Mouse (Mus musculus): Measurements from ENCODE around the gene Stoml2. TPM values are rescaled to one million over a fixed set of nuclear protein-coding genes. Genes with fewer than 3 reads are reported as not detected.

Stoml2 gene
- polyA plus RNA-seq, 1 experiment from 2014 or later, result 370 TPM

Other genes starting within 250 kb of the Stoml2 start
- 0.04 TPM in 2 replicates for gene Fam205a1, start 177.8 kb downstream of the Stoml2 start, polyA plus RNA-seq (2016; fragmentation: Nextera tagmentation; extraction: Ambion mirVana)
- 0.09 and 0.19 TPM in 2 replicates for gene Gm12394, start 174.9 kb downstream of the Stoml2 start, polyA plus RNA-seq (2016; fragmentation: Nextera tagmentation; extraction: Ambion mirVana)
- 0.16 and 0.24 TPM in 2 replicates for gene Fam205c, start 157.5 kb downstream of the Stoml2 start, polyA plus RNA-seq (2016; fragmentation: Nextera tagmentation; extraction: Ambion mirVana)
- 1.5 and 2.8 TPM in 2 replicates for gene Phf24, start 115.0 kb downstream of the Stoml2 start, polyA plus RNA-seq (2016; fragmentation: Nextera tagmentation; extraction: Ambion mirVana)
- 11.4 and 12.3 TPM in 2 replicates for gene Dnajb5, start 81.9 kb downstream of the Stoml2 start, polyA plus RNA-seq (2016; fragmentation: Nextera tagmentation; extraction: Ambion mirVana)
- 0.25 and 0.70 TPM in 2 replicates for gene 1700022I11Rik, start 62.1 kb downstream of the Stoml2 start, polyA plus RNA-seq (2016; fragmentation: Nextera tagmentation; extraction: Ambion mirVana)
- 588 and 628 TPM in 2 replicates for gene Vcp, start 31.2 kb downstream of the Stoml2 start, polyA plus RNA-seq (2016; fragmentation: Nextera tagmentation; extraction: Ambion mirVana)
- 13.9 and 18.0 TPM in 2 replicates for gene Fancg, start 21.2 kb downstream of the Stoml2 start, polyA plus RNA-seq (2016; fragmentation: Nextera tagmentation; extraction: Ambion mirVana)
- 18.4 and 21.0 TPM in 2 replicates for gene Pigo, start 5.9 kb downstream of the Stoml2 start, polyA plus RNA-seq (2016; fragmentation: Nextera tagmentation; extraction: Ambion mirVana)
- gene Fam214b, start 14.5 kb upstream of the Stoml2 start, polyA plus RNA-seq (2016; fragmentation: Nextera tagmentation; extraction: Ambion mirVana), result 12.0 and 12.7 TPM in 2 replicates
- gene Unc13b, start 27.2 kb upstream of the Stoml2 start, polyA plus RNA-seq (2016; fragmentation: Nextera tagmentation; extraction: Ambion mirVana), result 7.1 and 8.5 TPM in 2 replicates
- 0.10 and 0.46 TPM in 2 replicates for gene Atp8b5, start 235.4 kb upstream of the Stoml2 start, polyA plus RNA-seq (2016; fragmentation: Nextera tagmentation; extraction: Ambion mirVana)